Mouse (Mus musculus) CH12.LX (cell line): Measurements from ENCODE around the gene Klhdc7a. TPM values are rescaled to one million over a fixed set of nuclear protein-coding genes. Genes with fewer than 3 reads are reported as not detected.

Source experiments
- DNase-seq: peaks from one replicate; pipeline ENCODE4 v3.0.0-alpha.2; 2013; ENCODE audit errors: extremely low read depth
- H3K27ac ChIP-seq: 2 replicates; pipeline ENCODE4 v1.5.1; 2012; ENCODE audit warnings: low read depth, mild to moderate bottlenecking, control low read depth, moderate library complexity; ENCODE audit not compliant: insufficient read depth
- H3K27me3 ChIP-seq: replicated peaks from 2 replicates; pipeline ENCODE3; 2012; ENCODE audit warnings: inconsistent platforms
- H3K36me3 ChIP-seq, 2 experiments: replicated peaks in 1 of 2; 2 replicates each; pipeline versions ENCODE3 to v1.6.1; 2012; ENCODE audit warnings: inconsistent platforms in 1 of 2, low read length in 1 of 2, mild to moderate bottlenecking in 1 of 2, mixed read lengths in 1 of 2, moderate library complexity in 1 of 2; ENCODE audit not compliant: control insufficient read depth in 1 of 2, insufficient read depth in 1 of 2
- H3K4me1 ChIP-seq, 2 experiments: 2 replicates each; pipeline ENCODE4 v1.6.1; 2012; ENCODE audit warnings: inconsistent platforms in 1 of 2, moderate library complexity in 1 of 2; ENCODE audit not compliant: insufficient read depth in 2 of 2, control insufficient read depth in 1 of 2
- H3K4me2 ChIP-seq: 2 replicates; pipeline ENCODE4 v1.6.1; 2012; ENCODE audit warnings: low read depth, mild to moderate bottlenecking, control low read depth; ENCODE audit not compliant: poor library complexity, insufficient read depth, severe bottlenecking
- H3K4me3 ChIP-seq, 3 experiments: fragments of 150-350 bp in 1 of 3; sonication (generic) in 1 of 3; replicated peaks in 1 of 3; 2 replicates each; pipeline versions ENCODE3 to v1.5.1; 2011 to 2012; ENCODE audit warnings: low read depth in 2 of 3, low read length in 2 of 3, mild to moderate bottlenecking in 2 of 3, moderate library complexity in 2 of 3, control low read depth in 1 of 3, improper control_type of control experiment in 1 of 3, inconsistent platforms in 1 of 3, mixed read lengths in 1 of 3; ENCODE audit not compliant: poor library complexity in 1 of 3
- H3K79me2 ChIP-seq: replicated peaks from 2 replicates; pipeline ENCODE4 v1.6.1; 2012; ENCODE audit warnings: mild to moderate bottlenecking, moderate library complexity; ENCODE audit not compliant: control insufficient read depth, poor library complexity, insufficient read depth, severe bottlenecking; ENCODE audit errors: extremely low read depth
- H3K9ac ChIP-seq: 2 replicates; pipeline ENCODE4 v1.6.1; 2012; ENCODE audit warnings: low read depth, mild to moderate bottlenecking, control low read depth, moderate library complexity; ENCODE audit not compliant: insufficient read depth
- H3K9me3 ChIP-seq: replicated peaks from 2 replicates; pipeline ENCODE3; 2012; ENCODE audit warnings: low read length, inconsistent platforms, mixed read lengths
- BHLHE40 ChIP-seq: IDR thresholded peaks from 2 replicates; pipeline ENCODE4 v1.6.1; 2011; ENCODE audit warnings: mild to moderate bottlenecking, low read depth, low read length, improper control_type of control experiment
- CHD1 ChIP-seq: IDR thresholded peaks from 2 replicates; pipeline ENCODE4 v1.6.1; 2012; ENCODE audit warnings: low read depth, low read length, improper control_type of control experiment, inconsistent platforms
- CHD2 ChIP-seq: IDR thresholded peaks from 2 replicates; pipeline ENCODE4 v1.6.1; 2011; ENCODE audit warnings: low read length, improper control_type of control experiment
- E2F4 ChIP-seq: IDR thresholded peaks from 2 replicates; pipeline ENCODE4 v1.6.1; 2011; ENCODE audit warnings: low read depth, low read length, improper control_type of control experiment; ENCODE audit not compliant: insufficient replicate concordance
- ELF1 ChIP-seq: IDR thresholded peaks from 2 replicates; pipeline ENCODE4 v1.6.1; 2014; ENCODE audit warnings: low read depth, mild to moderate bottlenecking, inconsistent platforms, low read length, improper control_type of control experiment
- ETS1 ChIP-seq: conservative IDR thresholded peaks from 2 replicates; pipeline ENCODE4 v1.6.1; 2012; ENCODE audit warnings: low read depth, mild to moderate bottlenecking, inconsistent platforms, low read length, improper control_type of control experiment, moderate library complexity
- GABPA ChIP-seq: IDR thresholded peaks from 2 replicates; pipeline ENCODE4 v1.6.1; 2012; ENCODE audit warnings: low read depth, low read length, improper control_type of control experiment, inconsistent platforms; ENCODE audit not compliant: insufficient replicate concordance
- HCFC1 ChIP-seq: IDR thresholded peaks from 2 replicates; pipeline ENCODE4 v1.6.1; 2012; ENCODE audit warnings: low read depth, mild to moderate bottlenecking, inconsistent platforms, low read length, improper control_type of control experiment
- IRF4 ChIP-seq: IDR thresholded peaks from 2 replicates; pipeline ENCODE4 v1.6.1; 2014; ENCODE audit warnings: low read depth, mild to moderate bottlenecking, inconsistent platforms, low read length, improper control_type of control experiment
- JUND ChIP-seq: conservative IDR thresholded peaks from 2 replicates; pipeline ENCODE4 v1.6.1; 2011; ENCODE audit warnings: low read depth, low read length, improper control_type of control experiment
- KAT2A ChIP-seq: IDR thresholded peaks from 2 replicates; pipeline ENCODE4 v1.6.1; 2012; ENCODE audit warnings: low read length, improper control_type of control experiment, inconsistent platforms; ENCODE audit not compliant: insufficient replicate concordance
- MAFK ChIP-seq: IDR thresholded peaks from 2 replicates; pipeline ENCODE4 v1.6.1; 2011; ENCODE audit warnings: low read length, improper control_type of control experiment; ENCODE audit not compliant: insufficient replicate concordance
- MAX ChIP-seq: IDR thresholded peaks from 2 replicates; pipeline ENCODE4 v1.6.1; 2011; ENCODE audit warnings: low read length, improper control_type of control experiment
- MAZ ChIP-seq: IDR thresholded peaks from 2 replicates; pipeline ENCODE4 v1.6.1; 2012; ENCODE audit warnings: low read depth, mild to moderate bottlenecking, inconsistent platforms, low read length, improper control_type of control experiment, moderate library complexity
- NELFE ChIP-seq: IDR thresholded peaks from 2 replicates; pipeline ENCODE4 v1.6.1; 2011; ENCODE audit warnings: low read depth, low read length, improper control_type of control experiment
- PAX5 ChIP-seq: IDR thresholded peaks from 2 replicates; pipeline ENCODE4 v1.6.1; 2012; ENCODE audit warnings: low read length, inconsistent platforms, mixed read lengths
- POLR2A ChIP-seq: IDR thresholded peaks from 2 replicates; pipeline ENCODE4 v1.6.1; 2011; ENCODE audit warnings: low read depth, mild to moderate bottlenecking, improper control_type of control experiment, low read length
- RAD21 ChIP-seq: IDR thresholded peaks from 2 replicates; pipeline ENCODE4 v1.6.1; 2011; ENCODE audit warnings: low read depth, mild to moderate bottlenecking, low read length, improper control_type of control experiment, moderate library complexity
- RCOR1 ChIP-seq: conservative IDR thresholded peaks from 2 replicates; pipeline ENCODE4 v1.6.1; 2012; ENCODE audit warnings: low read depth, mild to moderate bottlenecking, inconsistent platforms, low read length, improper control_type of control experiment
- SIN3A ChIP-seq: IDR thresholded peaks from 2 replicates; pipeline ENCODE4 v1.6.1; 2012; ENCODE audit warnings: low read length, improper control_type of control experiment, inconsistent platforms
- SMC3 ChIP-seq: IDR thresholded peaks from 2 replicates; pipeline ENCODE4 v1.6.1; 2011; ENCODE audit warnings: low read depth, low read length, improper control_type of control experiment
- TBP ChIP-seq: conservative IDR thresholded peaks from 2 replicates; pipeline ENCODE4 v1.6.1; 2011; ENCODE audit warnings: low read depth, low read length, improper control_type of control experiment
- USF2 ChIP-seq: conservative IDR thresholded peaks from 2 replicates; pipeline ENCODE4 v1.6.1; 2011; ENCODE audit warnings: low read depth, low read length, improper control_type of control experiment
- ZC3H11A ChIP-seq: IDR thresholded peaks from 2 replicates; pipeline ENCODE4 v1.6.1; 2012; ENCODE audit warnings: low read depth, mild to moderate bottlenecking, inconsistent platforms, low read length, improper control_type of control experiment
- ZKSCAN1 ChIP-seq: IDR thresholded peaks from 2 replicates; pipeline ENCODE4 v1.6.1; 2012; ENCODE audit warnings: low read depth, inconsistent platforms, low read length, improper control_type of control experiment, borderline replicate concordance
- ZMIZ1 ChIP-seq: IDR thresholded peaks from 2 replicates; pipeline ENCODE4 v1.6.1; 2012; ENCODE audit warnings: low read depth, mild to moderate bottlenecking, inconsistent platforms, low read length, improper control_type of control experiment
- ZNF384 ChIP-seq: IDR thresholded peaks from 2 replicates; pipeline ENCODE4 v1.6.1; 2012; ENCODE audit warnings: low read depth, low read length, improper control_type of control experiment, inconsistent platforms
- dilution Hi-C: fragments of 300-500 bp; cut with MboI; formaldehyde crosslinking; loops from 2 replicates; pipeline ENCODE4 v1.14.3; 2020; ENCODE audit warnings: low sequenced_read_pairs; ENCODE audit not compliant: extremely low pct_unique_long_range_greater_than_20kb, extremely low pct_ligation_motif_present
- in situ Hi-C: fragments of 300-500 bp; cut with MboI; formaldehyde crosslinking; loops from 3 replicates; pipeline ENCODE4 v1.14.3; 2019; ENCODE audit warnings: low sequenced_read_pairs, low pct_ligation_motif_present, low pct_unique_long_range_greater_than_20kb, mixed read lengths
- polyA plus RNA-seq: library from polyadenylated mRNA; unstranded; fragments of >175 nt; gene quantifications from 2 replicates; pipeline ENCODE4 v1.2.1, GENCODE M21; 2012; ENCODE audit warnings: low read depth; ENCODE audit not compliant: insufficient read length
- total RNA-seq, 2 experiments: library from RNA; depleted of rRNA; stranded (reverse); fragments of 300-350 nt in 1 of 2; fragments of >200 nt in 1 of 2; gene quantifications; 2 replicates each; pipeline ENCODE4 v1.2.3; 2012 to 2014

The Klhdc7a gene
- total and polyA plus RNA-seq, 3 experiments, result not detected

DNA sequence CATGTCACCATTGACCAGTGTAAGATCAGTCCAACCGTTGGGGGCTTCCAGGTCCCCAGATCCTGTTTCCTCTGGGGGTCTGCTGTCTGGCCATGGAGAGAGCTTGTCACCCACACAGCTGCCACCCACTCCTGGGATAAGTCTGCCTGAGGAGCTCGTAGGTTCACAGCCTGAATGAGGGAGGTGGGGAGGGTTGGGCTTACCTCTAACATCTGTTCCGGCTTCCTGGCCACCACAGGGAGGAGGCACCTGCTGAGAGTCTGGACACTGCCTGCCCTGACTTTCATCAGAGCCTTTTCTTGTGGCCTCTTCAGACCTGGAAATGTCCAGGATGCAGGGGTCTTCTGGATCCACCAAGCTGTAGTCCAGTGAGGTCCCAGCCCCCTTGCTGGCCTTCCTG, 845 bp downstream of the Klhdc7a start:
- in situ Hi-C loops (no loop called here), dilution Hi-C loops (no loop called here)
- Histone ChIP-seq H3K9me3 (peaks cover 54% of the 10 kb centered on the region), H3K79me2 (no peaks in the 10 kb centered on the region), H3K4me2 (no peak overlapping the region), H3K27me3 (no peaks in the 10 kb centered on the region), H3K9ac (no peak overlapping the region), H3K27ac (no peak overlapping the region), H3K36me3 (no peaks in the 10 kb centered on the region), H3K4me3 (no peak overlapping the region), H3K4me1 (no peaks in the 10 kb centered on the region)
- TF ChIP-seq JUND, result no peak
- TF ChIP-seq ZKSCAN1, result no peak
- no peak for TF ChIP-seq POLR2A
- no peak for TF ChIP-seq MAFK
- TF ChIP-seq PAX5, result no peak
- no peak for TF ChIP-seq ETS1
- TF ChIP-seq ZNF384, result no peak
- no peak for TF ChIP-seq NELFE
- TF ChIP-seq CHD1, result no peak
- no peak for TF ChIP-seq RCOR1
- TF ChIP-seq SIN3A, result no peak
- no peak for TF ChIP-seq HCFC1
- no peak for TF ChIP-seq MAX
- no peak for TF ChIP-seq IRF4
- TF ChIP-seq USF2, result no peak
- no peak for TF ChIP-seq E2F4
- no peak for DNase-seq

DNA sequence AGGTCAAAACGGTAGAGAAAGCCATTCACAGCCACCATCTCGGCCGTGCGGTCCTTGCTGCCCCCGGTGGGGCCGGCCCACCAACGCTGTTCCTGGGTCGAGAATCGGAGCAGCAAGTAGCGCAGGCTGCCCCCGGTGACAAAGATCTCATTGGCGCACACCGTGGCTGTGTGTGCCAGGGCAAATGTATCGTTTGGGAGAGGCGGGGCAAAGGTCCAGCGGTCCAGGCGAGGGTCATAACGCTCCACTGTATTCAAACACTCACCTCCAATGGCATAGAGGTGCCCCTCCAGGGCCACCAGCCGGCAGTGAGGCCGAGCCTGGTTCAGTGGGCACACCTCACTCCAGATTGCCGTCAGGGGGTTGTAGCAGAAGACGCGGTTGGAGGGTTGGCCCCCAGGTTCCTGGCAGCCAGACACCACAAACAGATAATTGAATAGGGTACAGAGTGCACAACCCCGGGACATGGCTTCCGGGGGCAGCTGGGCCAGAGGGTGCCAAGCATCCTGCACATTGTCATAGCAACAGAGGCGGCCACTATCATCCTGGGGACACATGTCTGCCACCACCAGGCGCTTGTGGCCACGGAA, 2.1 kb downstream of the Klhdc7a start:
- H3K4me3 ChIP-seq, result no peak overlapping the region
- H3K9ac ChIP-seq, result no peak overlapping the region
- peaks cover 54% of the 10 kb centered on the region for H3K9me3 ChIP-seq
- in situ Hi-C loops, result no loop called here
- no peak overlapping the region for H3K4me2 ChIP-seq
- H3K27me3 ChIP-seq, result no peaks in the 10 kb centered on the region
- H3K4me1 ChIP-seq, result no peaks in the 10 kb centered on the region
- no peak for DNase-seq
- no peak overlapping the region for H3K27ac ChIP-seq
- dilution Hi-C loops, result no loop called here
- no peaks in the 10 kb centered on the region for H3K79me2 ChIP-seq
- TF ChIP-seq ZKSCAN1 (no peak), ZC3H11A (no peak), USF2 (no peak), GABPA (no peak), MAZ (no peak), RAD21 (no peak), RCOR1 (no peak), BHLHE40 (no peak), POLR2A (no peak), CHD2 (no peak), ELF1 (no peak), KAT2A (no peak), ZMIZ1 (no peak), CHD1 (no peak), TBP (no peak), SIN3A (no peak), SMC3 (no peak), ETS1 (no peak)
- no peaks in the 10 kb centered on the region for H3K36me3 ChIP-seq
